Mouse (Mus musculus): ENCODE measurements at regions not wholly inside any gene's neighbourhood (a gene's known extent, or its start where the extent isn't known, plus 50 kb on each side); places are given as distances from the start of the nearest gene placed in this dataset.

GRCm38 (mm10) chr17:4762956-4763355 lies 231.2 kb upstream of the Arid1b start:
- ATAC-seq (ENCODE audit: low FRiP score, low TSS enrichment): no peak
- no peak overlapping the region for H3K27ac ChIP-seq (ENCODE audit: low read depth, low read length)
- no peaks in the 10 kb centered on the region for H3K9me3 ChIP-seq (ENCODE audit: control insufficient read depth, low read length)
- no peaks in the 10 kb centered on the region for H3K27me3 ChIP-seq (ENCODE audit: control insufficient read depth, insufficient read depth, low read length)
- no peaks in the 10 kb centered on the region for H3K4me1 ChIP-seq (ENCODE audit: control insufficient read depth, insufficient read depth, low read length)
- WGBS: 93% methylated on average over 6 of the region's 6 CpGs
- no peaks in the 10 kb centered on the region for H3K36me3 ChIP-seq (ENCODE audit: control insufficient read depth, insufficient read depth, low read length)
- no peak overlapping the region for H3K9ac ChIP-seq (ENCODE audit: low read depth, low read length)
- no peak overlapping the region for H3K4me2 ChIP-seq (replicated peaks; ENCODE audit: low read depth, low read length)
- no peak overlapping the region for H3K4me3 ChIP-seq (ENCODE audit: low read length)

- H3K27me3 ChIP-seq (ENCODE audit: control insufficient read depth, insufficient read depth, low read length): no peaks in the 10 kb centered on the region
- no peaks in the 10 kb centered on the region for H3K9me3 ChIP-seq (ENCODE audit: control insufficient read depth, low read length)
- H3K4me2 ChIP-seq (replicated peaks; ENCODE audit: low read depth, low read length): no peak overlapping the region
- no peak overlapping the region for H3K27ac ChIP-seq (ENCODE audit: low read depth, low read length)
- 88% methylated on average over 5 of the region's 5 CpGs for WGBS
- H3K36me3 ChIP-seq (ENCODE audit: control insufficient read depth, insufficient read depth, low read length): no peaks in the 10 kb centered on the region
- H3K4me1 ChIP-seq (ENCODE audit: control insufficient read depth, insufficient read depth, low read length): no peaks in the 10 kb centered on the region
- H3K9ac ChIP-seq (ENCODE audit: low read depth, low read length): no peak overlapping the region
- H3K4me3 ChIP-seq (ENCODE audit: low read length): no peak overlapping the region
- ATAC-seq (ENCODE audit: low FRiP score, low TSS enrichment): no peak
These were observed 228.4 kb upstream of the Arid1b start for GRCm38 (mm10) chr17:4765723-4766122.

- no peaks in the 10 kb centered on the region for H3K27me3 ChIP-seq (ENCODE audit: control insufficient read depth, insufficient read depth, low read length)
- H3K4me2 ChIP-seq (replicated peaks; ENCODE audit: low read depth, low read length): no peak overlapping the region
- ATAC-seq (ENCODE audit: low FRiP score, low TSS enrichment): no peak
- WGBS: 91% methylated on average over 5 of the region's 5 CpGs
- no peak overlapping the region for H3K4me3 ChIP-seq (ENCODE audit: low read length)
- no peak overlapping the region for H3K27ac ChIP-seq (ENCODE audit: low read depth, low read length)
- H3K4me1 ChIP-seq (ENCODE audit: control insufficient read depth, insufficient read depth, low read length): no peaks in the 10 kb centered on the region
- H3K9ac ChIP-seq (ENCODE audit: low read depth, low read length): no peak overlapping the region
- H3K36me3 ChIP-seq (ENCODE audit: control insufficient read depth, insufficient read depth, low read length): no peaks in the 10 kb centered on the region
- no peaks in the 10 kb centered on the region for H3K9me3 ChIP-seq (ENCODE audit: control insufficient read depth, low read length)
These were observed 226.1 kb upstream of the Arid1b start for GRCm38 (mm10) chr17:4767947-4768522.

- ATAC-seq (ENCODE audit: low FRiP score, low TSS enrichment): no peak
- Histone ChIP-seq H3K27ac (ENCODE audit: low read depth, low read length) (no peak overlapping the region), H3K4me3 (ENCODE audit: low read length) (no peak overlapping the region), H3K4me1 (ENCODE audit: control insufficient read depth, insufficient read depth, low read length) (no peaks in the 10 kb centered on the region), H3K27me3 (ENCODE audit: control insufficient read depth, insufficient read depth, low read length) (no peaks in the 10 kb centered on the region), H3K4me2 (replicated peaks; ENCODE audit: low read depth, low read length) (no peak overlapping the region), H3K9ac (ENCODE audit: low read depth, low read length) (no peak overlapping the region), H3K36me3 (ENCODE audit: control insufficient read depth, insufficient read depth, low read length) (no peaks in the 10 kb centered on the region), H3K9me3 (ENCODE audit: control insufficient read depth, low read length) (no peaks in the 10 kb centered on the region)
- 88% methylated on average over 4 of the region's 4 CpGs for WGBS
These were observed 224.8 kb upstream of the Arid1b start for GRCm38 (mm10) chr17:4769284-4769683.

GRCm38 (mm10) chr17:4770052-4770451 lies 224.1 kb upstream of the Arid1b start:
- 79% methylated on average over 3 of the region's 3 CpGs for WGBS

GRCm38 (mm10) chr17:4778161-4778560 lies 216.0 kb upstream of the Arid1b start:
- no peak overlapping the region for H3K27ac ChIP-seq (ENCODE audit: low read depth, low read length)
- peak; percentile 76; the same call in 1 of the 2 replicates for ATAC-seq (ENCODE audit: low FRiP score, low TSS enrichment)
- 3% methylated on average over 14 of the region's 14 CpGs for WGBS
- H3K36me3 ChIP-seq (ENCODE audit: control insufficient read depth, insufficient read depth, low read length): no peaks in the 10 kb centered on the region
- H3K9me3 ChIP-seq (ENCODE audit: control insufficient read depth, low read length): no peaks in the 10 kb centered on the region
- H3K4me3 ChIP-seq (ENCODE audit: low read length): no peak overlapping the region
- H3K9ac ChIP-seq (ENCODE audit: low read depth, low read length): no peak overlapping the region
- no peak overlapping the region for H3K4me2 ChIP-seq (replicated peaks; ENCODE audit: low read depth, low read length)
- no peaks in the 10 kb centered on the region for H3K4me1 ChIP-seq (ENCODE audit: control insufficient read depth, insufficient read depth, low read length)
- no peaks in the 10 kb centered on the region for H3K27me3 ChIP-seq (ENCODE audit: control insufficient read depth, insufficient read depth, low read length)

More at GRCm38 (mm10) chr17:4770052-4770451, 224.1 kb upstream of the Arid1b start:
- Histone ChIP-seq H3K4me3 (ENCODE audit: low read length) (no peak overlapping the region), H3K9me3 (ENCODE audit: control insufficient read depth, low read length) (no peaks in the 10 kb centered on the region), H3K9ac (ENCODE audit: low read depth, low read length) (no peak overlapping the region), H3K36me3 (ENCODE audit: control insufficient read depth, insufficient read depth, low read length) (no peaks in the 10 kb centered on the region), H3K4me1 (ENCODE audit: control insufficient read depth, insufficient read depth, low read length) (no peaks in the 10 kb centered on the region), H3K27ac (ENCODE audit: low read depth, low read length) (no peak overlapping the region), H3K27me3 (ENCODE audit: control insufficient read depth, insufficient read depth, low read length) (no peaks in the 10 kb centered on the region), H3K4me2 (replicated peaks; ENCODE audit: low read depth, low read length) (no peak overlapping the region)
- no peak for ATAC-seq (ENCODE audit: low FRiP score, low TSS enrichment)

- 88% methylated on average over 10 of the region's 10 CpGs for WGBS
- Histone ChIP-seq H3K9ac (ENCODE audit: low read depth, low read length) (no peak overlapping the region), H3K36me3 (ENCODE audit: control insufficient read depth, insufficient read depth, low read length) (no peaks in the 10 kb centered on the region), H3K9me3 (ENCODE audit: control insufficient read depth, low read length) (no peaks in the 10 kb centered on the region), H3K27me3 (ENCODE audit: control insufficient read depth, insufficient read depth, low read length) (no peaks in the 10 kb centered on the region), H3K4me3 (ENCODE audit: low read length) (no peak overlapping the region), H3K4me2 (replicated peaks; ENCODE audit: low read depth, low read length) (no peak overlapping the region), H3K4me1 (ENCODE audit: control insufficient read depth, insufficient read depth, low read length) (no peaks in the 10 kb centered on the region), H3K27ac (ENCODE audit: low read depth, low read length) (no peak overlapping the region)
- ATAC-seq (ENCODE audit: low FRiP score, low TSS enrichment): no peak
These were observed 215.1 kb upstream of the Arid1b start for GRCm38 (mm10) chr17:4779017-4779416.

- no peak for ATAC-seq (ENCODE audit: low FRiP score, low TSS enrichment)
- H3K4me1 ChIP-seq (ENCODE audit: control insufficient read depth, insufficient read depth, low read length): no peaks in the 10 kb centered on the region
- H3K4me3 ChIP-seq (ENCODE audit: low read length): no peak overlapping the region
- H3K9me3 ChIP-seq (ENCODE audit: control insufficient read depth, low read length): no peaks in the 10 kb centered on the region
- 92% methylated on average over 3 of the region's 3 CpGs for WGBS
- H3K9ac ChIP-seq (ENCODE audit: low read depth, low read length): no peak overlapping the region
- no peaks in the 10 kb centered on the region for H3K36me3 ChIP-seq (ENCODE audit: control insufficient read depth, insufficient read depth, low read length)
- H3K27ac ChIP-seq (ENCODE audit: low read depth, low read length): no peak overlapping the region
- H3K27me3 ChIP-seq (ENCODE audit: control insufficient read depth, insufficient read depth, low read length): no peaks in the 10 kb centered on the region
- no peak overlapping the region for H3K4me2 ChIP-seq (replicated peaks; ENCODE audit: low read depth, low read length)
These were observed 212.5 kb upstream of the Arid1b start for GRCm38 (mm10) chr17:4781586-4781985.

GRCm38 (mm10) chr17:4784296-4784695 lies 209.8 kb upstream of the Arid1b start:
- Histone ChIP-seq H3K4me3 (ENCODE audit: low read length) (no peak overlapping the region), H3K4me1 (ENCODE audit: control insufficient read depth, insufficient read depth, low read length) (no peaks in the 10 kb centered on the region), H3K4me2 (replicated peaks; ENCODE audit: low read depth, low read length) (no peak overlapping the region), H3K9ac (ENCODE audit: low read depth, low read length) (no peak overlapping the region), H3K27me3 (ENCODE audit: control insufficient read depth, insufficient read depth, low read length) (no peaks in the 10 kb centered on the region), H3K27ac (ENCODE audit: low read depth, low read length) (no peak overlapping the region), H3K9me3 (ENCODE audit: control insufficient read depth, low read length) (no peaks in the 10 kb centered on the region), H3K36me3 (ENCODE audit: control insufficient read depth, insufficient read depth, low read length) (no peaks in the 10 kb centered on the region)
- ATAC-seq (ENCODE audit: low FRiP score, low TSS enrichment): no peak
- WGBS: 83% methylated on average over 5 of the region's 5 CpGs
